Mouse (Mus musculus) neural tube, embryonic 11.5 days (tissue): ENCODE results near the gene Stat5b. TPM values are rescaled to one million over a fixed set of nuclear protein-coding genes. Genes with fewer than 3 reads are reported as not detected.

Source experiments
- ATAC-seq: fragments of 200-750 bp; cut with Nextera tagmentation; 2 replicates; pipeline ENCODE4 v1.8.0; 2017; ENCODE audit warnings: moderate number of reproducible peaks, mild to moderate bottlenecking, moderate TSS enrichment, moderate library complexity; ENCODE audit not compliant: insufficient read depth, low FRiP score, low TSS enrichment
- DNase-seq: peaks from one replicate; pipeline ENCODE4 v3.0.0-alpha.2; 2015; ENCODE audit warnings: low spot score
- H3K27ac ChIP-seq: fragments of 300-500 bp; sonication (generic); 2 replicates; pipeline ENCODE4 v1.5.1; 2014; ENCODE audit warnings: low read depth, mild to moderate bottlenecking, low read length
- H3K27me3 ChIP-seq: fragments of 300-500 bp; sonication (generic); 2 replicates; pipeline ENCODE4 v1.6.1; 2014; ENCODE audit warnings: mild to moderate bottlenecking, low read length, mixed read lengths; ENCODE audit not compliant: control insufficient read depth, insufficient read depth
- H3K36me3 ChIP-seq: fragments of 300-500 bp; sonication (generic); 2 replicates; pipeline ENCODE4 v1.6.1; 2014; ENCODE audit warnings: mild to moderate bottlenecking, low read length, moderate library complexity, mixed read lengths; ENCODE audit not compliant: control insufficient read depth, insufficient read depth
- H3K4me1 ChIP-seq: fragments of 300-500 bp; sonication (generic); 2 replicates; pipeline ENCODE4 v1.6.1; 2014; ENCODE audit warnings: low read length, mixed read lengths; ENCODE audit not compliant: control insufficient read depth, insufficient read depth
- H3K4me2 ChIP-seq: fragments of 300-500 bp; sonication (generic); 2 replicates; pipeline ENCODE4 v1.6.1; 2014; ENCODE audit warnings: low read depth, mild to moderate bottlenecking, moderate library complexity
- H3K4me3 ChIP-seq: fragments of 300-500 bp; sonication (generic); 2 replicates; pipeline ENCODE4 v1.5.1; 2014; ENCODE audit warnings: low read depth, low read length
- H3K9ac ChIP-seq: fragments of 300-500 bp; sonication (generic); 2 replicates; pipeline ENCODE4 v1.6.1; 2014; ENCODE audit warnings: mild to moderate bottlenecking, low read length
- H3K9me3 ChIP-seq: fragments of 300-500 bp; sonication (generic); 2 replicates; pipeline ENCODE4 v1.6.1; 2016; ENCODE audit warnings: low read length; ENCODE audit not compliant: control insufficient read depth
- WGBS: fragments of 180-500 bp; shearing (Covaris S2); extraction: QIAGEN DNeasy Blood & Tissue Kit; methylation state at CpG from one replicate; pipeline ENCODE4 v1.1.7; 2014; 5-methylcytosine and 5-hydroxymethylcytosine counted together
- polyA plus RNA-seq: library from polyadenylated mRNA; unstranded; fragments of >200 nt; fragmentation: Nextera tagmentation; extraction: Ambion mirVana; gene quantifications from 2 replicates; pipeline ENCODE4 v1.2.1, GENCODE M21; 2014

The Stat5b gene
- polyA plus RNA-seq, 1 experiment from 2014 or later, result 18.3 TPM

- no peak overlapping the region for H3K4me2 ChIP-seq
- no peak overlapping the region for H3K27ac ChIP-seq
- ATAC-seq (no peak), DNase-seq (no peak)
- H3K9me3 ChIP-seq, result no peaks in the 10 kb centered on the region
- 91% methylated on average over 12 of the region's 12 CpGs for WGBS
- H3K4me3 ChIP-seq, result no peak overlapping the region
- H3K4me1 ChIP-seq, result 0 out of 2 replicates have a peak, but pooled peaks cover 4% of the 10 kb centered on the region
- no peaks in the 10 kb centered on the region for H3K36me3 ChIP-seq
- H3K9ac ChIP-seq, result no peak overlapping the region
- H3K27me3 ChIP-seq, result peaks cover 16% of the 10 kb centered on the region
These were observed 93.0 kb downstream of the Stat5b start for GRCm38 (mm10) chr11:100757566-100757965.

GRCm38 (mm10) chr11:100756476-100756875 is 94.0 kb downstream of the Stat5b start:
- WGBS, result 73% methylated on average over 6 of the region's 6 CpGs
- ATAC-seq, result no peak
- peaks cover 16% of the 10 kb centered on the region for H3K27me3 ChIP-seq

GRCm38 (mm10) chr11:100754693-100755057 is 95.8 kb downstream of the Stat5b start:
- Histone ChIP-seq H3K4me3 (no peak overlapping the region), H3K27me3 (peaks cover 7% of the 10 kb centered on the region), H3K9ac (no peak overlapping the region), H3K4me2 (no peak overlapping the region), H3K9me3 (no peaks in the 10 kb centered on the region), H3K4me1 (no peaks in the 10 kb centered on the region), H3K27ac (no peak overlapping the region), H3K36me3 (no peaks in the 10 kb centered on the region)
- WGBS, result 85% methylated on average over 3 of the region's 3 CpGs
- no peak for DNase-seq
- no peak for ATAC-seq

More at GRCm38 (mm10) chr11:100756476-100756875, 94.0 kb downstream of the Stat5b start:
- Histone ChIP-seq H3K9me3 (no peaks in the 10 kb centered on the region), H3K4me3 (no peak overlapping the region), H3K27ac (no peak overlapping the region), H3K4me1 (no peaks in the 10 kb centered on the region), H3K9ac (no peak overlapping the region), H3K36me3 (no peaks in the 10 kb centered on the region), H3K4me2 (no peak overlapping the region)
- no peak for DNase-seq

GRCm38 (mm10) chr11:100754021-100754692 is 96.4 kb downstream of the Stat5b start:
- 87% methylated on average over 11 of the region's 12 CpGs for WGBS
- no peak for DNase-seq
- no peak overlapping the region for H3K27ac ChIP-seq
- no peak overlapping the region for H3K9ac ChIP-seq
- H3K27me3 ChIP-seq, result peaks cover 2% of the 10 kb centered on the region
- H3K4me3 ChIP-seq, result no peak overlapping the region
- H3K9me3 ChIP-seq, result no peaks in the 10 kb centered on the region
- no peaks in the 10 kb centered on the region for H3K36me3 ChIP-seq
- no peak for ATAC-seq
- no peaks in the 10 kb centered on the region for H3K4me1 ChIP-seq
- no peak overlapping the region for H3K4me2 ChIP-seq

DNA sequence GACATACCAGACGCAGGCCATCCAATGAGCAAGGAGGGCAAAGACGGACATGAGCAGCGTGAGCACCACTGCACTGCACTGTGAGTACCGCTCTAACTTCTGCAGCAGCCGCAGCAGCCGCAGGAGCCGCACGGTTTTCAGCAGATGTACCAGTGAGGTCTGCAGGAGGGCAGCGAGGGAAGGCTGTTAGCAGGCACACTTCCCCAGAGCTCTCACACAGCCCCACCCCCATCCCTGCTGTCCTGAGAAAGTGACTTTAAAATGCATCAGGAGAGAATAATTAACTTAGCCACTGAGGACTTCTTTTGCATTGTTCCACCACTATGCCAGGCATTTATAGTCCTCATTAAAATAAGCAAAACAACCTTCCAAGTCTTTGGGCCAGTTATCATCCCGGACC is 98.2 kb downstream of the Stat5b start:
- ATAC-seq (no peak), DNase-seq (no peak)
- Histone ChIP-seq H3K9me3 (no peaks in the 10 kb centered on the region), H3K4me3 (no peak overlapping the region), H3K27ac (no peak overlapping the region), H3K27me3 (no peaks in the 10 kb centered on the region), H3K9ac (no peak overlapping the region), H3K4me2 (no peak overlapping the region), H3K4me1 (no peaks in the 10 kb centered on the region), H3K36me3 (no peaks in the 10 kb centered on the region)
- 20% methylated on average over 10 of the region's 10 CpGs for WGBS

DNA sequence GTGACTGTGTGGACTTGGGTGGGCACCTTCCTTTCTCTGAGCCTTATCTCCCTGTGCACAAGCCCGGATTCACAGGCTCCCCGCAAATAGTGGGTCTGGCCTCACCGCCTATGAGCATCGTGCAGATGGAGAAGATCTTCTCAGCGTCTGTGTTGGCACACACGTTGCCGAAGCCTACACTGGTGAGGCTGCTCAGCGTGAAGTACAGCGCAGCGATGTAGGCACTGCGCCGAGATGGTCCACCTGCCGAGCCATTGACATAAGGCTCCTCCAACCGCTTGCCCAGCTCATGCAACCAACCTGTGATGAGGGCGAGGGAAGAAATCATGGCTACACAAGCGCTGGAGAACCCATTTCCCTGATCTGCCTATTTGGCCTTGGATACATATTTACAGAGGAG is 100.4 kb downstream of the Stat5b start:
- no peaks in the 10 kb centered on the region for H3K27me3 ChIP-seq
- no peak overlapping the region for H3K9ac ChIP-seq
- H3K36me3 ChIP-seq, result no peaks in the 10 kb centered on the region
- DNase-seq (no peak), ATAC-seq (no peak)
- no peaks in the 10 kb centered on the region for H3K9me3 ChIP-seq
- H3K27ac ChIP-seq, result no peak overlapping the region
- H3K4me1 ChIP-seq, result no peaks in the 10 kb centered on the region
- H3K4me3 ChIP-seq, result no peak overlapping the region
- WGBS, result 91% methylated on average over 16 of the region's 16 CpGs
- no peak overlapping the region for H3K4me2 ChIP-seq

DNA sequence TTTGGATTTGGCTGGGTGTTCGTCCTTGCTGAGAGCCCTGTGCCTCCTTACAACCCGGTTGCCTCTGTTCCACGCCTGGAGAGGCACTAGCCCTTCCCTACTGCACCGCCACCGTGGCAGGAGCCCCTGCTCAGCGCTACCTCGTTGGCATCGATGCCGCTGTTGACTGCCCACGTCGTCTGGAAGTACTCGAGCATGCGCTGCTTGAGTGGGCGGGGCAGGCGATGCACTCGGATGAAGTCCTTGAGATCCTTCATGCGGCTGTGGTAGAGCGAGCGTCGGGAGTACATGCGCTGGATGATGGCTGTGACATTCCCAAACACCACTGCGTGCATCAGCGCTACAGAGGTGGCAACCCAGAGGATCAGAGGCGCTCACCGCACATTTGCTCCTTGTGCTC is 101.1 kb downstream of the Stat5b start:
- H3K4me2 ChIP-seq, result no peak overlapping the region
- WGBS, result 45% methylated on average over 25 of the region's 25 CpGs
- H3K27ac ChIP-seq, result no peak overlapping the region
- no peak overlapping the region for H3K4me3 ChIP-seq
- H3K4me1 ChIP-seq, result no peaks in the 10 kb centered on the region
- DNase-seq (no peak), ATAC-seq (no peak)
- H3K9me3 ChIP-seq, result no peaks in the 10 kb centered on the region
- no peaks in the 10 kb centered on the region for H3K36me3 ChIP-seq
- H3K9ac ChIP-seq, result no peak overlapping the region
- no peaks in the 10 kb centered on the region for H3K27me3 ChIP-seq

GRCm38 (mm10) chr11:100748620-100749019 is 101.9 kb downstream of the Stat5b start:
- Histone ChIP-seq H3K4me1 (no peaks in the 10 kb centered on the region), H3K9ac (no peak overlapping the region), H3K9me3 (no peaks in the 10 kb centered on the region), H3K27ac (no peak overlapping the region), H3K4me2 (no peak overlapping the region), H3K36me3 (no peaks in the 10 kb centered on the region), H3K4me3 (no peak overlapping the region), H3K27me3 (no peaks in the 10 kb centered on the region)
- ATAC-seq, result no peak
- no peak for DNase-seq
- WGBS, result 79% methylated on average over 4 of the region's 4 CpGs

DNA sequence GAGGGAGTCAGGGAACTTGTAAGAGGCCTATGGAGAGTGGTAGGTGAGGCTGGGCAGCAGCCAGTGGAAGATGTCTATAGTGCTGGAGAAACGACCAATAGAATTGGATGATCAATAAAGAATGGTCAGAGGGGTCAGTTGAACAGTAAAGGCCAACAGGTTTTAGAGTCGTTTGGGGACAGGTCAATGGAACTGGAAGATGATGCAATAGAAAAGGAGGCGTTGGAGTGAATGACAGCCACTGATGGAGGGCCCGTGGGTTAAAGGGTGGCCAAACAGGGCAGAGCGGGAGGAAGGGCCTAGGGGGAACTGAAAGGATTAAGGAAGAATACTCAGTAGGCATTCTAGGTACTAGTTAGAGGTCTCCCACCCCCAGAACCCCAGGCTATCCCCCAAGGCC is 103.4 kb downstream of the Stat5b start:
- Histone ChIP-seq H3K27ac (no peak overlapping the region), H3K9ac (no peak overlapping the region), H3K4me1 (no peaks in the 10 kb centered on the region), H3K9me3 (no peaks in the 10 kb centered on the region), H3K36me3 (no peaks in the 10 kb centered on the region), H3K4me3 (no peak overlapping the region), H3K27me3 (no peaks in the 10 kb centered on the region), H3K4me2 (no peak overlapping the region)
- 63% methylated on average over 5 of the region's 5 CpGs for WGBS
- ATAC-seq (no peak), DNase-seq (no peak)
